Mouse (Mus musculus): ENCODE results near the gene Arid1b.

The Arid1b gene

DNA sequence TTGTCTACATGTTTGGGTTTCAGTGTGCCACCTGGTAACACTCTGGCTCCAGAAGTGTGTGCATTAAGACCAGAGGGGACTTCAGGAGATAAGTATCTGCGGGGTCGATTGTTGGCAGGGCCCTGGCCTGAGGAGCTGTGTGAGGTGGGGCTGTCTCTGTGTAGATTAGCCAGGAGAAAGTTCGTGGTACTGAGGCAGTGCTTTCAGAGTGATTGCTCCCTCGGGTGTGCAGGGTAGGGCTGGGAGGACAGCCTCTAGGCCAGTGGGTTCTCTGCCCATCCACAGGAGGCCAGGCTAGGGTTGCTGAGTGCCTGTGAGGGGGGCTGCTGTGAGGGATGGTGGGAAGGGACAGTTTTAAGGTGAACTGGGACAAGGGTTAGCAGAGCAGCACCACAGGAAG is 63.2 kb downstream of the Arid1b start:
- DNase-seq (ENCODE audit: low spot score): no peak

DNA sequence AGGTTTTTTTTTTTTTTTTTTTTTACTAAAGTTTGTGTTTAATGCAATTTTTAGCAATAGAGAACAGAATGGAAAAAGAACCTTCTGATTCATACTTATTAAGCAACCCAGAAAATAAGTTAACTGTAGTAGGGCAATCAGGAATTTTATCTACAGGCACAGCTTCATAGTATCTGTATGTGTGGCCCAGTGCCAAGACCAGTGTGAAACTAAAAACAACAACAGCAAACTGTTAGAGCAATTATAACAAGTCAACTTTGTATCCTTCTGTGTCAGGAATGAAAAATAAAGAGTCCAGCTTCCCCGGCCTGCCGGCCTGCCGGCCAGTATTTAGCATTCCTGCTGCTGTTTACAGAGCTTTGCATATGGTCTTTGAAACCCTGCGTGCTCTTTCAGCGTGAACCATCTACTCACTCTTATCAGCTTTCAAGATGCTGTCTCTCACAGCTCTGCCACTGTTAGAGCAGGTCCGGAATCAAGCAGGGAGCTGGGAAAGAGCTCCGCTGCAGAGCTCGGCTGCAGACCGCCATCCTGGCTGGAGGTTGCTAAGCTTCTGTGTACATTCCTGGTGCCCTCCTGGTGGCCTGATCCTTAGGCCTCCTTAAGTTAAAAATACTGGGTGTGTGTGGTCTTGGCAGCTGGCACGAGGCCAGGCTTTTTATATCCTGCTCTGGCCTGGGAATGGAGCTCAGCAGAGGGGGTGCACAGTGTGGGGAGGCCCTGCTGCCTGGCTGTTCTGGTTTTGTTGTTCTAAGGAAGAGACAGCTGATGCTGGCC is 64.0 kb downstream of the Arid1b start:
- peak; percentile 48 for DNase-seq (ENCODE audit: low spot score)

DNA sequence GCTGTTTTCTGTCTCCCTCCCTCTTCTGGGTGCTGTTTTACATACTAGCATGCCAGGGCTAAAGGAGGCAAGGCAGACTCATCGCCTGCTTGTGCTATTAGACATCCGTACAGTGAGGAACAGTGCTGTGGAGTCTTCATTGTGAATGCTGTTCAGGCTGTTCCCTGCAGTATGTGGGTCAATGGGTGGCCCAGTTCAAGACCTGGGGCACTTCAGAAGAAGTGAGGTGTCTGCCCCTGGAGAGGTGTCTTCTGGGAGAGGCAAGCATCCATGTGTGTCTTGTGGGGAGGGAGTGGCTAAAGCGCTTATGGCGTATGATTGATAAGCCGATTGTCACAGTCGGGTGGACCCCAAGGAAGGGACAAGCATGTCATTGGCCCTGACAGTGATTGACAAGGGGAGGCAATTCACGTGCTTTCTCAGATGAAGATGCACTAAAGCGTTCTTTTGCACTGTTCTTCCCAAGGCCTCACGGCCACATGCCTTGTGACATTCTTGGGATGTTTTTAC is 65.0 kb downstream of the Arid1b start:
- no peak for DNase-seq (ENCODE audit: low spot score)

DNA sequence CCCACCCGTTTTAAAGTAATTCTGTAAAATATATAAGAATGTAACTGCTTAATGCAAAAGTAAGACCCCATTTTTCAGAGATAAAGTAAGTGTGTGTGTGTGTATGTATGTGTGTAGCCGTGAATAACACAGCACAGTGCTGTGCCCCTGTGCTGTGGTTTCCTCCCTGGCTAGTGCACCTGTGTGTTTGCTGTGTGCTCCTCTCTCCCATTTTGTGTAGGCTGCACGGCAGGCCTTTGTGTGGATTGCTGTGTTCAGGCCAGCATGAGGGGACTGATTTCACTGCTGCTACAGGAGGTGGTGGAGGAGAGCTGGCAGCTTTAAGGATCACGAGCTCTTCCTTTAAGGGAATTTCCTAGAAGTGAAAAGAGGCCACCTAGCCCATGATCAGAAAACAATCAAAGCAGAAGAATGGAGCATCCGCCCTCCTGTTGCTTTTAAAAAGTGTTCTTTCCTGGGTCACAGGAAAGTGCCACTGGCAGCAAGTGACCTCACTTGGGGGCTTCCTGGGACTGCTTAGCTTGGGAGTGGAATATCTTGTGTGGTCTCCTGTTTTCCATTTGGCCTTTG is 66.5 kb downstream of the Arid1b start:
- no peak for DNase-seq (ENCODE audit: low spot score)

DNA sequence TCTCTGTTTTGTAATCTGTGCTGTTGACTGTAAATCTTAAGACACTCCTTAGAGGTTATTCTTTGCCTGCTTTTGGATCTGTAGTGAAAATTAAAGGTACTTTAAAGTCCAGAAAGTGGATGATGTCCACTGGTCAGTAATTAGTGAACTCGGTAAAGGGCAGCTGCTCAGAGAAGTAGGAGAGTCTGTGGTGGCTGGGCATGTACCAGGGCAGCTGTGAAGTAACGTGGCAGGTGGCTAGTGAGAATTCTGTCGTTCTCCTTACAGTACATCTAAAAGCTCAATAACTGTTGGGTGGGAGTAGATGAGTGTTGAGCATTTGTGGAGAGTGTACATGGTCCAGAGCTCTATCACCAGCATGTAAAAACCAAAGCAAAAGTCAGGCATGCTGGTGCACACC is 67.1 kb downstream of the Arid1b start:
- DNase-seq (ENCODE audit: low spot score): no peak

DNA sequence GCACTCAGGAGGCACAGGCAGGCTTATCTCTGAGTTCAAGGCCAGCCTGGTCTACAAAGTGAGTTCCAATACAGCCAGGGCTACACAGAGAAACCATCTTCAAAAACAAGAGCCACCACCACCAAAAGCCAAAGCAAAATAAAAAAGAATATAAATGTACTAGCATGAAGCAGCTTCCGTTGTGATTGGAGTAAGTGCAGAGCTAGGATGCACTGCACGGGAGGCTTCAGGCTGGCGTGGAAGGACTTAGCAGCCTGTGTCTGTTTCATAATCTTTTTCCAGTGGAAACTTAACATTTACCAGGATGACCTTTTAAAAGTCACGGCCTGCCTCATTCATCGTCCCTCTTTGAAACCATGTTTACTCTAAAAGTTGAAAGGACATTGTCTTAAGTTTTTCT is 67.5 kb downstream of the Arid1b start:
- DNase-seq (ENCODE audit: low spot score): no peak

DNA sequence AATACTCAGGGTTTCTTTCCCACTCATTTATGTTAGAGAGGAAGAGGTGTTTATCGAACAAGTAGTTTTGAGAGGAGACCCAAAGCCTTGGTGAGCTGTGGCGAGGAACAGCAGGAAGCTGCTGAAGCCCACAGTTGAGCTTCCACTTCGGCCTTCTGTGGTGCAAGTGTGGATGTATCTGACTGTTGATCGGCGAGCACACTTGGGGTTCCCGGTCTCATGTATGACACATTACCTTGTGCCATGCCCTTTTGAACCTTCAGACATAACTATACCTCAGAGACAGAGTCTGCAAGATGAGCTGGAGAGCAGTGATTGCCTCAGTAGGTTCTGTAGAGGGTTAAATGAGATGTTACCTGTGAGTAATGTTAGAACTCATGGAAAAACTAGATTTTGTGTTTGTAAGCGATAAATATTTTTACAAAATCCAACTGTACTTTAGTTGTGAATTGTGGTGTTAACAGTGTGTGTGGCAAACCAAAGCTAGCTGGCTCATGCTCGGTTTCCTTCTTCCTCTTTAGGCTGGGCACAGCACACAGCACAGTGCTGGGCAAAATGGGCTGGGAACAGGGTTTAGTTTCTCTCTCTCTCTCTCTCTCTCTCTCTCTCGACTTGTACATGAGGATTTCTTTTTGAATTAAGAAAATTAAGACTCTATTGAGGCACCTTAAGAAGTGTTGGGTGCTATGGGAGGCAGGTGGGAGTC is 69.5 kb downstream of the Arid1b start:
- no peak for DNase-seq (ENCODE audit: low spot score)

DNA sequence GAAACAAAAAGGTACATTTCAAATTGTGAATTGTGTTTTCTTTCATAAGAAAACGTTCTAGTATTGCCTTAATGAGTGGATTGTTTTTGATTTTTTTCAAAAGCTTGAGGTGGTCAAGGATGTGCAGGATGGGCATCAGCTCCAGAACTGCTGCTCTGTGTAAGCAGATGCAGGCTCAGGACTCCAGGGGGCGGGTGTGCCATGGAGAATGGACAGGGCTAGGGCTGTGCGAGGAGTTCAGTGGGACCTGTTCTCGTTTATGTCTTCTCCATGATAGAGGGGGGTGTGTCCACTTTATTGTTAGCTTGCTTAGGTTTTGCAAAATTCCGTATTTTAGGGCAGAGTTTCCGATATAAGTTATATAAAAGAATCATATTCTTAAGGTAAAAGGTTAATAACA is 70.6 kb downstream of the Arid1b start:
- no peak for DNase-seq (ENCODE audit: low spot score)

DNA sequence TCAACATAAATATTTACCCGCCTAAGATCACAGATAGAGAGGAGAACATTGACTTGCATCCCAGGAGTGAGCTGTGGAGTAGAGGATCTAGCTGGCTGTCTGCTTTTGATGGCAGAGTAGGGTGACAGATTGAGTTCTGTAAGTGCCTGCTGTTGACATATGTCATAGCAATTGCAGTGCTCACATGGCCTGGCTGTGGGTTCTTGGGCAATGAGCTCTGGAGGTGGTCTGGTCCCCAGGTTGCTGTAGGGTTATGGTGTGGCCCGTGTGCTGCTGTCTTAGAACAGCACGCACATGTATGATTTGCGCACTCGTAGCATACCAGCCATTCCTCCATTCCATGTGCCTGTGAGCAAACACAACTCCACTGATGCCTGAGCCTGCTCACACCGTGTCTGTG is 71.1 kb downstream of the Arid1b start:
- no peak for DNase-seq (ENCODE audit: low spot score)

DNA sequence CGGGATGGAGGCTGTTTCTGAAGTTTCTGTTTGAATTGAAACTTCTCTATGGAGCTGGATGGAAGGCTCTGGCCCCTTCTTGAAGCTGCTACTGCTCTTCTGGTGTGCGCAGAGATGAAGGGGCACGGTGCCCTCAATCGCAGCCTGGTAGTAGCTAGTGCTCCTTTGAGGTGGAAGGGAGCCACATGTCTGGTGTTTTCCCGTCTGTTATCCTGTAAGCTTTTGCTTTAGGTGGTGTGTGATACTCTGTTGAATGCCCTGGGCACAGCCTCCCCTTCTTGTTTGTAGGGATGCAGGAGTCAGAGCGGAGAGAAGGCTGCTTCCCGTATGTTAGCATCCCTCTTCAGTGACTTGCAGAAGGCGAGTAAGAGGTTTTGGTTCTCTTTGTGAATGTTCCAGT is 72.7 kb downstream of the Arid1b start:
- no peak for DNase-seq (ENCODE audit: low spot score)

DNA sequence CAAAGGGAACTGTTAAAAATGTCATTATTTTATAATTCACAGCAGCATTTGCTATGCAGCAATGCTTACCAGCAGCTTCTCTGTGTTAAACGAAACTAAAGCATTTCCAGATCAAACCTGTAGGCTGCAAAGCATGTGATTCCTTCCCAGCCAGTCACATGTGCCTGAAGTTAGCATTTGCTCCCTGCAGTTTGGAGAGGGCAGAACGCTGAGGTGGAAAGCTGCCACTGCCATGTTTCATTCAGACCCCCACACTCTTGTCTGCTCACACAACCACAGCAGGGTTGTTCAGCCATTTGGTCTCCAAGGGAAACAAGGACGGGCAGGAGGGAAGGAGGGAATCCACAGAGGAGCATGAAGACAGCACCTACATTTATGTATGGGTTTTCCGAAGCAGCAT is 73.1 kb downstream of the Arid1b start:
- DNase-seq (ENCODE audit: low spot score): no peak

DNA sequence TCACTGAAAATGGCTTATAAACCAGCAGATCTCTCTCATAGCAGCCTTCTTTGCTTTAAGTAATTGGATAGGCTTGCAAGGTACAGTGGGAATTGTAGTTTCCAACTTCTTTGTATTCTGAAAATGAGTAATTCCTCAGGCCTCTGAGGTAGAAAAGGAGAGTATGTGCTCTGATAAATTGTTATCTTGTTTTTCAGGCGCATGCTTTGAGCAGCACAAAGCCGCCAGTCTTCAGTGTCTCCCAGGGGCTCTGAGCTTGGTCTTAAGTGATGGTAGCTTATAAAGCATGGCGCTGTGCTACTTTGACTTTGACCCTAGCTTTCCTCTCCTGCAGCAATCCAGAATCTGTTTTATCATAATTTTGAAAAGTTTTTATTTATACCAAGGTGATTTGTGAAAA is 76.3 kb downstream of the Arid1b start:
- no peak for DNase-seq (ENCODE audit: low spot score)

DNA sequence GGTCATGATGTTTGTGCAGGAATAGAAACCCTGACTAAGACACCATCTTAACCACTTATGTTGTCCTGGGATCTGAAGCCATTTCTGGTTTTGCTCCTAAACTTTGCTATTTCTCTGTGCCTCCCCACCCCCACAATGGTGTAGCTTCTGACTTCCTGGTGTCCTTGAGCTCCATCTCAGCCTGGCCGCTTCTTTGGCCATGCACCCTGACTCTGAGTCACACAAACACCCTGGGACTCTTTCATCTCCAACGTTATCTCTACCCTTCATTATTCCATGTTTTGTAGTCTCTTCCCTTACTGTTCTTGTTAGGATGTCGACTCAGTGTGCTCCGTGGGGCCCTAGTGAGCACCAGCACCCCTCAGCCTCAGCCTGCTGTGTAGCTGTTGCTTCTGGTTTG is 78.4 kb downstream of the Arid1b start:
- no peak for DNase-seq (ENCODE audit: low spot score)

DNA sequence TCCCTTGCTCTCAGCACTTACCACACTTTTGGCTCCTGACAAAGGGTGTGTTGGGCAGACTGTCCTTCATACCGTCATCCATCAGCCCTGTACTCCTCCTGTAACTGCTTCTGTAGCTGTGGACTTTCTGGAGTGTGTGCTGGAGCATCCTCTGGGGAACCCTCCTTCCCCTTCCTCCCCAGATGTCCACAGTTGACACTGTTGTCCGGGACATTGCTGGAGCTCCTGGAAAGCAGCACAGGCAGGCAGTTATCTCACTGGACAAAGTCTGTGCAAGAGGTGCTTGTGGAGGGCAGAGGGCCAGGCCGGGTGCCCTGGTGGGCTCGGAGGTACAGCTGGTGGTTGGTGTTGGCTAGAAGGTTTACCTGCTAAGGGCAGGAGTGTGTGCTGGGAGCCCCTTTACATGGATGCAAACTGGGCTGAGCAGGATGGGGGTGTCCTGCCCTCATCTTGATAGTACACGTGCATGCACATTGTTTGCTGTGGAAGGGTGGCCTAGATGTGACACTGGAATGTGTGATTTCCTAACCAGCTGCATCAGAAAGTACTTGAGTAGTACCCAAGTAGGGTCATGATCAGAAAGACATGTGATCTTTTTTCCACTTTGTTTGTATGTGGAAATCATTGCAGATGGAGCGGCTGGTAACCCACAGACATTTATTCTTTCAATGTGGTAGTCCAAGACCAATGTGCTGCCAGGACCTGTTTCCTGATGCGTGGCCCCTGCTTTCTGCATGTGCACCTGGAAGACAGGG is 80.8 kb downstream of the Arid1b start:
- no peak for DNase-seq (ENCODE audit: low spot score)

DNA sequence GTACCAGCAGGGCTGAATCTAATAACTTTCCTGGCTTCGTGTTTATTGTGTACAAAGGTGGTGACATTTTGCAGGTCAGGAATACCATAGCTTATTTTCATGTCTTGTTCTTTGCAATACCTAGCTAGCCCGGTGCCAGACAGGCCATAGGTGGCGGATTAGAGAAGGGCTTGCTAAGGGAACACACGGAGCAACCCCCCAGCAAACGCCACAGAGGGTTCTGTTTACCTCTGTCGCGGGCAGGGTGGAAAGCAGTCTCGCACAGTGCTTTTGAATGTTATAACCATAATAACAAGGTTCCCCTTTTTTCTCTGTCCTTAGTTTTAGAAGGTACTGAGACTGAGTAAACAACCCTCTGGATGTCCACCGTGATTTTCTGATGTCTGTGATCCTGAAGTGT is 83.9 kb downstream of the Arid1b start:
- DNase-seq (ENCODE audit: low spot score): no peak

DNA sequence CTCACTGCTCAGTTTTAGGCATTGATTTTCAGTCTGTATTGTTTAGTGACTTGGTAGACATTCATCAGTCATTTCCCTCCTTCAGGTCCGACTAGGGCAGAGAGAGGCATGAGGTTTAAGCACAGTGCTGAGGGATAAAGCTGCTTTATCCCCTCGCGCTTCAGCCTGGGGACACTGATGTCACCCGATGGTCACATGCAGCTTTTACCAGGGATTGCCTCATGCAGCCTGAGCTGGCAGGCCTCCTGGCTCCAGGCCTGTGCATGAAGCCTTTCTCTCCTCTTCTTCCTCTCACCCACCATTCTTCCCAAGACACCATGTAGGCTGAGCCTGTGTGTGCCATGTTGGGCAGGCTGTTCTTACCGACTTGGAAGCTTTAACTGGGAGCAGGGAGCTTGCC is 84.4 kb downstream of the Arid1b start:
- no peak for DNase-seq (ENCODE audit: low spot score)

DNA sequence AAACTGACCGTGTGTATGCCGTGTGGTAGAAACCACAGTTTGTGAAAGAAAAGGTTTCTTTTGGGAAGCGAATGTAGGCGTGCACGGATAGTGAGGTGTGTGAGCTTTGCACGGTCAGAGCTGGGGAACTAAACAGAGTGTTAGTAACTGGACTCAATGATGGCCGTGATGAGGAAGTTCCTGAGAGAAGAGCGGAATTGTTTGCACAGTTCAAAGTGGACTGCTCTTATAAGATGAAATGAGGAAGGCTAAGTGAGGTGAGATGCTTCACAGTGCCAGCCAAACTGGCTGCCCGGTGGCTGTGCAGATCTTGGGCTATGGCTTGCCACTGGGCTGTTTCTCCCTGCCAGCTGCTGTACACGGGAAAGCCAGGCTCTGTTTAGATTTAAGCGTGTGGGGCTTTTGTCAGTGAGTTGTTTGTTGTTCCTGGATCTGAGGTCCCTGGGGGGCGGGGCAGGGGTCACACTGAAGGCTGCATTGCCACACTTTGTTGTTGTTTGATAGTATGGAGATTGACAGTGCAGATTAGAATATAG is 86.8 kb downstream of the Arid1b start:
- DNase-seq (ENCODE audit: low spot score): no peak

DNA sequence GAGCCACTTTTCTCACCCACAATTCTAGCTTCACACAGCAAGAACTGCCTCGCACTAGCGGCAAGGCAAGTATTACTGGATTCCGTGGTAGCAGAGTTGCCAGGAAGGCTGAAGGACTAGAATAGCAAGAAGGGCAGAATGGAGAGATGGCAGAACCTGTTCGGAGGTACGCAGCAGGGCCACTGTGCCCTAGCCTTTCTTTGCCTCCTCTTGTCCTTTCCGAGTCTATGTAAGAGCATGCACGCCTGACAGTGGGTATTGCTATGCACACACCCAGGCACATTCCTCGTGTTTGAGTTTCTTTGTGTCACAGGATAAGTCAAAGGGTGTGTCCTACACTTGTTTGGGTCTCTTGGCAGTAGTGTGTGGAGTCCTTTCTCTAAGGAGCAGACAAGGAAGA is 88.1 kb downstream of the Arid1b start:
- peak; percentile 69 for DNase-seq (ENCODE audit: low spot score)

DNA sequence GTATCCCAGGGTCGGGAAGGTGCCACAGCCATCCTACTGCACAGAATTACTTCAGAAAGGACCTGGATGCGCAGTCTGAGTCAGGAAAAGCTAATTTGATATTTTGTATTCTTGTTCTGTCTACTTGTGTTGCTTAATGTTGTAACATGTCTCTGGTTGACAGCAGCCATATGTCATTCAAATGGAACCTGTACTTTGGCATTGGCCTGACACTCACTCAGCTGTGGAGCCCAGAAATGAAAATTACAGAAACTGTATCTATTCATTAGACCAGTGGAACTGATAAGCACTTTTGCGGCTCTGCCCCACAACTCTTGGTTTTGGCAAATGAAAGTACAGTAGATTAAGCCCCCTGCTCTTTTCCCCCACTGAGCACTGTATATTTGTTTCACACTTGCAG is 89.4 kb downstream of the Arid1b start:
- no peak for DNase-seq (ENCODE audit: low spot score)

DNA sequence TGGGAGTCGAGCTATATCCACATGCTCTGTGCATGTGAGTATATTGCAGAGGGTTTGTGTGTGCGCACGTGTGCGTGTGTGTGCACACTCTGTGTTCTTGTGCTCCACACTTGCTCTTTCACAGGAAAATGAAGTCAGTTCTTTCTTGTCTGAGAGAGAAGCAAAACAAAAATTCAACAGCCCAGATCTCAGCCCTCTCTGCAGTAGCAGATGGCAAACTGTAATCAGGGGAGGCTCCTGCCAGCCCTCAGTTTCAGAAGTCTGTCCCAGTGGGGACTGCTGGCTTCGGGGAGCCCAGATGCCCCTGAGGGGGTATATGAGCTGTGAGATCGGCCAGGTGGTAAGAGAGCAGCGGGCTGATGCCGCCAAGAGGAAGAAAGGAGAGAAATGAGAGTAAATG is 90.0 kb downstream of the Arid1b start:
- DNase-seq (ENCODE audit: low spot score): no peak

DNA sequence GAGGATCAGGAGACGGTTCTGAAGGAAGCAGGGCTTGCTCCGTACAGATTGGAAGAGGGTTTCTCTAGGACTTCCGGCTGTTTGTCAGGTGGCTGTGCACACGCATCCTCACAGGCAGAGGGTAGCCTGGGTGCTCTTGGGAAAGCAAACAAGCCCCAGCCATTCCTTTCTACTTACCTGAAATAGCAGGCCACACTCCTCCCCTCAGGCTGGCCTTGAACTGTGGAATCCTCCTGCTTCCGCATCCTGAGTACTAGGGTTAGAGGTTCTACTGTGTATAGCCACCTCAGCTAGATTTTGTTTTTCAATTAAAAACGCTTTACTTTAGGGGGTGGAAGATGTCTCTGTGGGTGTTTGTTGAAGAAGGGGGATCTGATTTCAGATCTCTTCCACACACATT is 90.9 kb downstream of the Arid1b start:
- no peak for DNase-seq (ENCODE audit: low spot score)

DNA sequence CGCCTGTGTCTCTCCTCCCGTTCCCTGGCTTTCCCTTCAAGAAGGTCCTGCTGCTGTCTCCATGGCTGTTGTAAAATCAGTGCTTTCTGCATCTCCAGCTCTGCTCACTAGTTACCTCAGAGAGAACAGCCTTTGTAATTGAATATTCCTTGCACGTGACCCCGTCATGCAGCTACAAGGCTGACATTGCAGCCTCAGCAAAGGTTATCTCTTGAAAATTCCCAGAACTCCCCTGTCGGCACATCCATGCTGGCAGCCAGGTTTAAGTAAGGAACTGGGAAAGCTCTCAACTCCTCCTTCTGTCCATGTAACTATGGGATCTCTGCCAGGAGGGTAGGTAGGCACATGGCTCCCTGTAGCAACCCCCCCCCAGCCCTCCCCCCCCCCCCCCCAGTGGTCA is 91.8 kb downstream of the Arid1b start:
- no peak for DNase-seq (ENCODE audit: low spot score)
